Mouse (Mus musculus) heart, postnatal 0 days (tissue): ENCODE data around the gene Neurod2.

Experiments
- CTCF ChIP-seq: IDR thresholded peaks from 2 replicates; pipeline ENCODE4 v1.5.1; 2016; ENCODE audit warnings: antibody characterized with exemption, control low read depth, low read depth
- EP300 ChIP-seq: IDR thresholded peaks from 2 replicates; pipeline ENCODE4 v1.6.1; 2016; ENCODE audit warnings: antibody characterized with exemption, low read depth

DNA sequence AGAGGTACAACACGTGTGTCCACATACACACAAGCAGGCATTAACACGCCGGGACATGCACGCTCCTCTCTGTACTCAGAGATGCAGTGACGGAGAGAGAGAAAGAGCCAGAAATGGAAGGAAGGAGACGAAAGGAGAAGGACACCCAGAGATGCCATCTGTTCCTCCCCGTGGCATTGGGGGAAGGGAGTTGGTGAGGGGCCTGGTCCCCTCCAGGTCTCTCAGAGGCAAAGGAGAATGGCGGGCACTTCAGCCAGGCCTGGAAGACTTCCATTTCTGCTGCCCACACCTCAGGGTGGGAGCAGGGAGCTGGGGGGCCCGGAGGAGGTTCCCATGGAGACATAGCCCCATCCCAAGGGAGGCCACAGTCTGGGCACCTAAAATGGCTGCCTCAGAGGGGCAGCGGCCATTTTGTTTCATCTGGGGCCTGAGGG, 3.8 kb upstream of the Neurod2 start:
- TF ChIP-seq CTCF: no peak
- TF ChIP-seq EP300: no peak
